Mouse (Mus musculus): ENCODE results near the gene Nrxn1. TPM values are rescaled to one million over a fixed set of nuclear protein-coding genes. Genes with fewer than 3 reads are reported as not detected.
A peak's percentile ranks its signal among the peaks of the same experiment; 100 is the strongest.

Gene Nrxn1
- total RNA-seq, 2 experiments from 2014 or later, result 718 to 743 TPM

DNA sequence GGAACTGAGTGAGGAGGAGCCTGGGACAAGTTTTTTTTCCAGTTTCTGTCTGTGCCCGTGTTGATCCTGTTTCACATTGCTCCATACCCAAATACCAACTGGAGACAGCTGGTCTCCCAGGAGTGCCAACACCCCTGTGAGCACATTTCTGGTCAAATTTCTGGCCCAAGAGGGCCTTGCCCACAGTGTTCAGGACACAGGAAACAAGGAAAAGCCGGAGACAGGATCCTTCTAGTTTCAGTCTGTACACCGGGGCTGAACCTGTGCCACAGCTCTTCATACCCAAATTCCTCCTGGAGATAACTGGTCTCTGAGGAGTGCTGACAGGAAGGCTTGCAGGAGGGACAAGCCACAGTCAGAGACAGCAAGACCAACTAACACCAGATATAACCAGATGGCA, 670.3 kb downstream of the Nrxn1 start:
- intact Hi-C loops (cut with DNase I), result no loop called here

DNA sequence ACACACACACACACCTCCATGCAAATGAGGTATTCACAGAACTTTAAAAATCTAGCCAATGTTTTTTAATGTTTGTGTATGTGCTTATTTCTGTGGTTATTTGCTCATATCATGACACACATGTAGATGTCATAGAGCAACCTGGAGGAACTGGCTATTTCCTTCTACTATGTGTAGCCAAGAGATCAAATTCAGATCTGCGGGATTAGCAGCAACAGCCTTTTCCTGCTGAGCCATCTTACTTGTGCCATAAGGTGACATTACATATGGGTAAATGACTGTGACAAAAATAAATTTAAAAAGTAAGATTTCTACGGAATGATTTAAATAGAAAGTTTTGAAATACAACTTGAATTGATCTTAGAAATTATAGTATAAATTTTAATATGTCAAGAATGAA, 672.1 kb downstream of the Nrxn1 start:
- intact Hi-C loops (cut with DNase I), result no loop called here
- DNase-seq (ENCODE audit: extremely low spot score in 1 of 2, low spot score in 2 of 2), result no peak

More for the DNA sequence above, 670.3 kb downstream of the Nrxn1 start:
- DNase-seq (ENCODE audit: extremely low spot score in 1 of 2, low spot score in 2 of 2), result no peak

DNA sequence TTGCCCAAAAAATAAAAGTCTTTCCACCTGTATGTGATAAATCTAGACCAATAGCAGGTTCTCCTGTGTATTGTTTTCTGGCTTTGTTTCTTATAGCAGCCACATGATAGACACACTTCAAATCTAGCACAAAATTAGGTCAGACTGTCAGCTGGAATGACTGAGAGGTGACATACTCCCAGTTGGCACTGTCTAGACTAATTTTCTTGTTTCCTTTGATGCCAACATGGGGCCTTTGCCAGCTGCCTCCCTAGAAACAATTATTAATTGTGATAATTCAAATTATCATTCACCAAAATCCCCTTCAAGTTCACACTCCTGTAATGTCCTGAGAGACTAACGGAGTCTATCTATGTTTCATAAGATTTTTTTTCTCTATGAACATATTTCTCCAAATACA, 673.3 kb downstream of the Nrxn1 start:
- intact Hi-C loops (cut with DNase I), result no loop called here
- no peak for DNase-seq (ENCODE audit: extremely low spot score in 1 of 2, low spot score in 2 of 2)

DNA sequence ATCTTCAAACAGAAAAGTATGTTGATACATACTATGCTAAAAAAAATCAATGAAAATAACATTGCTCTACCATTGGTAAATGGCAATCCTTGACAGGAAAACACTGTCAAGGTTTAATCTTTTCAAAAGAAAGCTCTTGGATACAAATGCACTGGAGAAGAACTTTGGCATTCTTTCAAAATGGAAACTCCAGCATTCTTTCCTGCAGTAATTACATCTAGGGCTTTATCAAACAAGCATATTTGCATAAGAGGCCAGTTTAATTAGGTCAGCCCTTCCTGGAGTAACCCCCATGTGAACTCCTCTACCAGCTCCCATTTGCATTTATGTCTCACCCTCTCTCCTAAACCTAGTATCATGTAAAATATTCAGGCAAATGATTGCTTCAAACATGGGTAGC, 696.5 kb downstream of the Nrxn1 start:
- no peak for DNase-seq (ENCODE audit: extremely low spot score in 1 of 2, low spot score in 2 of 2)
- intact Hi-C loops (cut with DNase I), result no loop called here

DNA sequence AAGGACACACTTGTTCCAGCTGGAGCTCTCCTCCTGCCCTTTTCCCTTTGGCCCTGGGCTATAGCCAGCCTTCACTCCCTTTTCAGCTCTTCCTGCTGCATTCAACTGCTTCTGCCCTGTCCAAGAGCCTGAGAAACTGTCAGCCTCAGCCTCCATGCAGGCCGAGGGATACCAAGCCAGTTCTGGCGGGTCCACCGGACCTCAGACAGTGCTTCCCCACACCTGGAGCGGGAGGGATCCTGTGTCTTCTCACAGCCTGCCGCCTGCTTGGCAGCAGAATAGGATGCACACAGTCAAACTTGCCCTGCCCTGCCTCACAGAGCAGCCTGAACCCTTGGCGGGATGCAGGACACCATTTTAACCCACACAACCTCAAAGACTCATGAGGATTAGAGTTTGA, 698.3 kb downstream of the Nrxn1 start:
- no peak for DNase-seq (ENCODE audit: extremely low spot score in 1 of 2, low spot score in 2 of 2)
- intact Hi-C loops (cut with DNase I), result no loop called here

GRCm38 (mm10) chr17:90392751-90393150, 700.1 kb downstream of the Nrxn1 start:
- DNase-seq (ENCODE audit: extremely low spot score in 1 of 2, low spot score in 2 of 2), result no peak
- intact Hi-C loops (cut with DNase I), result no loop called here

DNA sequence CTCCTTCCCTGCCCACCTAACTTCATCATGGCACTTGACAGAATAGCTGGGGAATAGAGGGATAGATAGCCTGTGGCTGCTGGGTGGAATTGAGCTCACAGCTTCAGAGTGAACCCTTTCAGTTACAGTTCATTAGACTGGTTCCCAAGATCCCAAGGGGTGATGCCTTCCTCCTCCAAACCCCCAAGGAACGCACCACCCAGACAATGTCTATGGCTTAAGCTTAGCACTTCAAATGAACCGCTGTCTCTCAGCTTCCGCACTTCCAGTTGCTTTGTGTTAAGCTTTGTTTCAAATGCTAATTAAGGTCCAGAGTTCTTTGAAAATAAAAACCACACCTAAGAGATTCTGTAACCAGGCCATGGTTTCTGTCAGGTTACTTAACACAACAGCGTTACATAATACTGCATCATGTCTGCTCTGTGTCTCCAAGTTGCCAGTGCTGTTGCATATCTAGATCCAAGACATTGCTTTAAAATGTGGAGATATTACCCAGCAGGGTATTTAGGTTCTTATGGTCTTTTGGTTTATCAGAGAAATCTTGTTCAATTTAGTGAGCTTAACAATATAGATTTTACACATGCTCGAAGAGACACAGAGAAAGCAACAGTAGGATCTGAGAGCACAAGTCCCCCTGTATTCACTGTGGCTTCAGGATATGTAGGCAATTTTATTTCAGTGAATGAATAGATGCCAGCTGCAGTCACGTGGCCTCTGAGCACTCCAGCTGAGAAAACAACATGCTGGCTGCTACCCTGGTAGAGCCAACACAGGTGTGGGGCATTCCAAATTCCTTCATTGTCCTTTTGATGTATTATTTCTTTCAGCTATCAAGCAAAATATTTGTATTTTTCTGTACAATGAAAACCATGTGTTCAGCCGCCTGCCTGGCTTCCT, 702.3 kb downstream of the Nrxn1 start:
- intact Hi-C loops (cut with DNase I), result no loop called here

GRCm38 (mm10) chr17:90384856-90385255, 708.0 kb downstream of the Nrxn1 start:
- DNase-seq (ENCODE audit: extremely low spot score in 1 of 2, low spot score in 2 of 2), result peak in 1 of 2 experiments; percentile 22
- intact Hi-C loops (cut with DNase I), result no loop called here

More for the DNA sequence above, 702.3 kb downstream of the Nrxn1 start:
- DNase-seq (ENCODE audit: extremely low spot score in 1 of 2, low spot score in 2 of 2), result no peak

- DNase-seq (ENCODE audit: extremely low spot score in 1 of 2, low spot score in 2 of 2), result peak in 1 of 2 experiments; percentile 26
- intact Hi-C loops (cut with DNase I), result no loop called here
Measured at GRCm38 (mm10) chr17:90382496-90383443, 710.1 kb downstream of the Nrxn1 start.

- intact Hi-C loops (cut with DNase I), result no loop called here
- DNase-seq (ENCODE audit: extremely low spot score in 1 of 2, low spot score in 2 of 2), result no peak
Measured at GRCm38 (mm10) chr17:90376533-90376932, 716.3 kb downstream of the Nrxn1 start.

- intact Hi-C loops (cut with DNase I), result no loop called here
- DNase-seq (ENCODE audit: extremely low spot score in 1 of 2, low spot score in 2 of 2), result no peak
Measured at GRCm38 (mm10) chr17:90362169-90362568, 730.7 kb downstream of the Nrxn1 start.

- intact Hi-C loops (cut with DNase I), result no loop called here
- DNase-seq (ENCODE audit: extremely low spot score in 1 of 2, low spot score in 2 of 2), result no peak
Measured at GRCm38 (mm10) chr17:90349385-90350095, 743.3 kb downstream of the Nrxn1 start.

DNA sequence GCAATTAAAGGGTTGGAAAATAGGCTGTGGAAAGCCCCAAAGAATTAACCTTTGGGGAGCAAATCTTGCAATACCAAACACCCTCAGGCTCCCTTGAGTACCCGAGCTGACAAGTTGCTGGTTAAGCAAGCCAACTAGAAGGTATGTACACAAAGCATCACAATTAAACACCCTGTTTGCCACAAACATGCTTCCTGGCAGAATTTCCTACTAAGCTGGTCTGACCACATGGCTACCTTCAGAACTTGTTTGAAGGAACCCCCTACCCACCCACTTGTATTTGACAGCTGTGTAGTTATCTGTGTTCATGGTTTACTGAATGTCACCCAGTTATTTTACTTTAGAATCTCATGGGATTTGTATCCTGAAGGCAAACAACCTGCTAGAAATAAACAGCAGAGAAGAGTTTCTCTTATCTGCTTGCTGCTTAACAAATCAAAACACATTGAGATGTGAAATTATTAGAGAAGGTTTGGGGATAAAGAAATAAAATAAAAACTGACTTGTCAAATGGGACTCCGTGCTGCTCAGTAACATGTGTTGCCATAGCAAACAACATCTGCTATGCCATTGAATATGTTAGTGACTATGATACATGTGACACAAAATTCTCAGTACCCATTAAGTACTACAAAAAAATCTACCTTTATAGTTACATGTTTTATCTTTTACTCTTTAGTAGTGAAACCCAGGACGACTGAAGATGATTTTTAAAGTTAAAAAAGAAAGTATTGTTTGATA, 746.0 kb downstream of the Nrxn1 start:
- intact Hi-C loops (cut with DNase I), result no loop called here

GRCm38 (mm10) chr17:90333445-90333844, 759.4 kb downstream of the Nrxn1 start:
- no peak for DNase-seq (ENCODE audit: extremely low spot score in 1 of 2, low spot score in 2 of 2)
- intact Hi-C loops (cut with DNase I), result no loop called here

More for the DNA sequence above, 746.0 kb downstream of the Nrxn1 start:
- no peak for DNase-seq (ENCODE audit: extremely low spot score in 1 of 2, low spot score in 2 of 2)

GRCm38 (mm10) chr17:90323674-90324073, 769.2 kb downstream of the Nrxn1 start:
- intact Hi-C loops (cut with DNase I), result no loop called here

DNA sequence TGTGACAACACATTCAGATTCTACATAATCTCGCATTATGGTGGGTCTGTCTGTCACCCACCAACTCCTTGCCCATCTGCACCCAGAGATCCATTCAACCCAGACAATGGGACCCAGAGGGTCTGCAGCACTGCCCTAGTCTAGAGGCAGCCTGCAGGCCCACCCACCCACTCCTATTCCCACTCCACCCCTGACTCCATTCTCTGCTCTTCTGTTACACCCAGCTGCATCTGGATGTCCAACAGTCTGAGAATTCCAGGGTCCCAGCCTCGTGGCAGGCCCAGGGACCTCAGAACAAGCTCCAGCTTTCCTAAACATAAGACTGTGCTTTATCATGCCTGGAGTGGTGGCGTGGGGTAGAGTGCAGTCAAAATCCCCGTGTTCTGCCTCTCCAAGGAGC, 820.6 kb downstream of the Nrxn1 start:
- no peak for DNase-seq (ENCODE audit: extremely low spot score in 1 of 2, low spot score in 2 of 2)
- intact Hi-C loops (cut with DNase I), result no loop called here

More at GRCm38 (mm10) chr17:90323674-90324073, 769.2 kb downstream of the Nrxn1 start:
- DNase-seq (ENCODE audit: extremely low spot score in 1 of 2, low spot score in 2 of 2), result no peak

GRCm38 (mm10) chr17:90271165-90271564, 821.7 kb downstream of the Nrxn1 start:
- intact Hi-C loops (cut with DNase I), result no loop called here
- no peak for DNase-seq (ENCODE audit: extremely low spot score in 1 of 2, low spot score in 2 of 2)

DNA sequence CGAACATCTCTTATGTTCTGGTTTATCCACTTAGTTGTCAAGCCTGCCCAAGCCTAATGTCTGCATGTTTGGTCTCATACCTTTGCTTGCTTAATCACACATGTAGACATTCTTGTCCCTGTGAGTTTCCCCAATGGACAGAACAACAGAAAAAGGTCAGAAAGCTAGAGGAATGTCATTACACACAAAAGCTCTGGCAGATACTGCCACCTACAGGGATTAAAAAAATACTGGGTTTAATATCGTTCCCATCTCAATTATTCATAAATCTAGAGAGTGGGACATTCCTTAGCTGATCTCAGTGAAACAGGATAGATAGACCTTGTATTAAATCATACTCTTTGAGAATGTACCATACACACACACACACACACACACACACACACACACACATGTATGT, 823.7 kb downstream of the Nrxn1 start:
- intact Hi-C loops (cut with DNase I), result no loop called here
- no peak for DNase-seq (ENCODE audit: extremely low spot score in 1 of 2, low spot score in 2 of 2)

Measured in left cerebral cortex, postnatal 10 days (tissue).